Mouse (Mus musculus) CH12.LX (cell line): ENCODE results near the gene Mgat4b. TPM values are rescaled to one million over a fixed set of nuclear protein-coding genes. Genes with fewer than 3 reads are reported as not detected.

Experiments
- DNase-seq: peaks from one replicate; pipeline ENCODE4 v3.0.0-alpha.2; 2013; ENCODE audit errors: extremely low read depth
- H3K27ac ChIP-seq: 2 replicates; pipeline ENCODE4 v1.5.1; 2012; ENCODE audit warnings: low read depth, mild to moderate bottlenecking, control low read depth, moderate library complexity; ENCODE audit not compliant: insufficient read depth
- H3K27me3 ChIP-seq: replicated peaks from 2 replicates; pipeline ENCODE3; 2012; ENCODE audit warnings: inconsistent platforms
- H3K36me3 ChIP-seq, 2 experiments: replicated peaks in 1 of 2; 2 replicates each; pipeline versions ENCODE3 to v1.6.1; 2012; ENCODE audit warnings: inconsistent platforms in 1 of 2, low read length in 1 of 2, mild to moderate bottlenecking in 1 of 2, mixed read lengths in 1 of 2, moderate library complexity in 1 of 2; ENCODE audit not compliant: control insufficient read depth in 1 of 2, insufficient read depth in 1 of 2
- H3K4me1 ChIP-seq, 2 experiments: 2 replicates each; pipeline ENCODE4 v1.6.1; 2012; ENCODE audit warnings: inconsistent platforms in 1 of 2, moderate library complexity in 1 of 2; ENCODE audit not compliant: insufficient read depth in 2 of 2, control insufficient read depth in 1 of 2
- H3K4me2 ChIP-seq: 2 replicates; pipeline ENCODE4 v1.6.1; 2012; ENCODE audit warnings: low read depth, mild to moderate bottlenecking, control low read depth; ENCODE audit not compliant: poor library complexity, insufficient read depth, severe bottlenecking
- H3K4me3 ChIP-seq, 3 experiments: fragments of 150-350 bp in 1 of 3; sonication (generic) in 1 of 3; replicated peaks in 1 of 3; 2 replicates each; pipeline versions ENCODE3 to v1.5.1; 2011 to 2012; ENCODE audit warnings: low read depth in 2 of 3, low read length in 2 of 3, mild to moderate bottlenecking in 2 of 3, moderate library complexity in 2 of 3, control low read depth in 1 of 3, improper control_type of control experiment in 1 of 3, inconsistent platforms in 1 of 3, mixed read lengths in 1 of 3; ENCODE audit not compliant: poor library complexity in 1 of 3
- H3K79me2 ChIP-seq: replicated peaks from 2 replicates; pipeline ENCODE4 v1.6.1; 2012; ENCODE audit warnings: mild to moderate bottlenecking, moderate library complexity; ENCODE audit not compliant: control insufficient read depth, poor library complexity, insufficient read depth, severe bottlenecking; ENCODE audit errors: extremely low read depth
- H3K9ac ChIP-seq: 2 replicates; pipeline ENCODE4 v1.6.1; 2012; ENCODE audit warnings: low read depth, mild to moderate bottlenecking, control low read depth, moderate library complexity; ENCODE audit not compliant: insufficient read depth
- H3K9me3 ChIP-seq: replicated peaks from 2 replicates; pipeline ENCODE3; 2012; ENCODE audit warnings: low read length, inconsistent platforms, mixed read lengths
- BHLHE40 ChIP-seq: IDR thresholded peaks from 2 replicates; pipeline ENCODE4 v1.6.1; 2011; ENCODE audit warnings: mild to moderate bottlenecking, low read depth, low read length, improper control_type of control experiment
- CHD1 ChIP-seq: IDR thresholded peaks from 2 replicates; pipeline ENCODE4 v1.6.1; 2012; ENCODE audit warnings: low read depth, low read length, improper control_type of control experiment, inconsistent platforms
- CHD2 ChIP-seq: IDR thresholded peaks from 2 replicates; pipeline ENCODE4 v1.6.1; 2011; ENCODE audit warnings: low read length, improper control_type of control experiment
- E2F4 ChIP-seq: IDR thresholded peaks from 2 replicates; pipeline ENCODE4 v1.6.1; 2011; ENCODE audit warnings: low read depth, low read length, improper control_type of control experiment; ENCODE audit not compliant: insufficient replicate concordance
- ETS1 ChIP-seq: conservative IDR thresholded peaks from 2 replicates; pipeline ENCODE4 v1.6.1; 2012; ENCODE audit warnings: low read depth, mild to moderate bottlenecking, inconsistent platforms, low read length, improper control_type of control experiment, moderate library complexity
- GABPA ChIP-seq: IDR thresholded peaks from 2 replicates; pipeline ENCODE4 v1.6.1; 2012; ENCODE audit warnings: low read depth, low read length, improper control_type of control experiment, inconsistent platforms; ENCODE audit not compliant: insufficient replicate concordance
- HCFC1 ChIP-seq: IDR thresholded peaks from 2 replicates; pipeline ENCODE4 v1.6.1; 2012; ENCODE audit warnings: low read depth, mild to moderate bottlenecking, inconsistent platforms, low read length, improper control_type of control experiment
- JUN ChIP-seq: IDR thresholded peaks from 2 replicates; pipeline ENCODE4 v1.6.1; 2011; ENCODE audit warnings: low read depth, mild to moderate bottlenecking, low read length, improper control_type of control experiment, moderate library complexity; ENCODE audit not compliant: insufficient read depth
- KAT2A ChIP-seq: IDR thresholded peaks from 2 replicates; pipeline ENCODE4 v1.6.1; 2012; ENCODE audit warnings: low read length, improper control_type of control experiment, inconsistent platforms; ENCODE audit not compliant: insufficient replicate concordance
- MAFK ChIP-seq: IDR thresholded peaks from 2 replicates; pipeline ENCODE4 v1.6.1; 2011; ENCODE audit warnings: low read length, improper control_type of control experiment; ENCODE audit not compliant: insufficient replicate concordance
- MAZ ChIP-seq: IDR thresholded peaks from 2 replicates; pipeline ENCODE4 v1.6.1; 2012; ENCODE audit warnings: low read depth, mild to moderate bottlenecking, inconsistent platforms, low read length, improper control_type of control experiment, moderate library complexity
- MEF2A ChIP-seq: IDR thresholded peaks from 2 replicates; pipeline ENCODE4 v1.6.1; 2014; ENCODE audit warnings: low read depth, mild to moderate bottlenecking, inconsistent platforms, low read length, improper control_type of control experiment, borderline replicate concordance
- MYC ChIP-seq: IDR thresholded peaks from 2 replicates; pipeline ENCODE4 v1.6.1; 2011; ENCODE audit warnings: low read depth, mild to moderate bottlenecking, improper control_type of control experiment, low read length
- NRF1 ChIP-seq: IDR thresholded peaks from 2 replicates; pipeline ENCODE4 v1.6.1; 2014; ENCODE audit warnings: low read depth, mild to moderate bottlenecking, inconsistent platforms, low read length, improper control_type of control experiment, moderate library complexity
- POLR2A ChIP-seq: IDR thresholded peaks from 2 replicates; pipeline ENCODE4 v1.6.1; 2011; ENCODE audit warnings: low read depth, mild to moderate bottlenecking, improper control_type of control experiment, low read length
- POLR2AphosphoS2 ChIP-seq: IDR thresholded peaks from 2 replicates; pipeline ENCODE4 v1.6.1; 2011; ENCODE audit warnings: low read depth, low read length, improper control_type of control experiment
- RAD21 ChIP-seq: IDR thresholded peaks from 2 replicates; pipeline ENCODE4 v1.6.1; 2011; ENCODE audit warnings: low read depth, mild to moderate bottlenecking, low read length, improper control_type of control experiment, moderate library complexity
- RCOR1 ChIP-seq: conservative IDR thresholded peaks from 2 replicates; pipeline ENCODE4 v1.6.1; 2012; ENCODE audit warnings: low read depth, mild to moderate bottlenecking, inconsistent platforms, low read length, improper control_type of control experiment
- SMC3 ChIP-seq: IDR thresholded peaks from 2 replicates; pipeline ENCODE4 v1.6.1; 2011; ENCODE audit warnings: low read depth, low read length, improper control_type of control experiment
- UBTF ChIP-seq: IDR thresholded peaks from 2 replicates; pipeline ENCODE4 v1.6.1; 2012; ENCODE audit warnings: low read depth, mild to moderate bottlenecking, inconsistent platforms, low read length, improper control_type of control experiment, moderate library complexity
- USF2 ChIP-seq: conservative IDR thresholded peaks from 2 replicates; pipeline ENCODE4 v1.6.1; 2011; ENCODE audit warnings: low read depth, low read length, improper control_type of control experiment
- ZKSCAN1 ChIP-seq: IDR thresholded peaks from 2 replicates; pipeline ENCODE4 v1.6.1; 2012; ENCODE audit warnings: low read depth, inconsistent platforms, low read length, improper control_type of control experiment, borderline replicate concordance
- dilution Hi-C: fragments of 300-500 bp; cut with MboI; formaldehyde crosslinking; loops from 2 replicates; pipeline ENCODE4 v1.14.3; 2020; ENCODE audit warnings: low sequenced_read_pairs; ENCODE audit not compliant: extremely low pct_unique_long_range_greater_than_20kb, extremely low pct_ligation_motif_present
- in situ Hi-C: fragments of 300-500 bp; cut with MboI; formaldehyde crosslinking; loops from 3 replicates; pipeline ENCODE4 v1.14.3; 2019; ENCODE audit warnings: low sequenced_read_pairs, low pct_ligation_motif_present, low pct_unique_long_range_greater_than_20kb, mixed read lengths
- polyA plus RNA-seq: library from polyadenylated mRNA; unstranded; fragments of >175 nt; gene quantifications from 2 replicates; pipeline ENCODE4 v1.2.1, GENCODE M21; 2012; ENCODE audit warnings: low read depth; ENCODE audit not compliant: insufficient read length
- total RNA-seq, 2 experiments: library from RNA; depleted of rRNA; stranded (reverse); fragments of 300-350 nt in 1 of 2; fragments of >200 nt in 1 of 2; gene quantifications; 2 replicates each; pipeline ENCODE4 v1.2.3; 2012 to 2014

Gene Mgat4b
- total and polyA plus RNA-seq, 3 experiments: 4.6 to 27.4 (median 16.2) TPM

- Histone ChIP-seq H3K4me1 (peaks cover 14 to 17% of the 10 kb centered on the region in 2 experiments), H3K4me3 (no peak overlapping the region), H3K9me3 (no peaks in the 10 kb centered on the region), H3K27ac (no peak overlapping the region), H3K79me2 (no peaks in the 10 kb centered on the region), H3K27me3 (no peaks in the 10 kb centered on the region), H3K4me2 (no peak overlapping the region), H3K36me3 (peaks cover 15 to 31% of the 10 kb centered on the region in 2 experiments), H3K9ac (no peak overlapping the region)
- in situ Hi-C loops: no loop called here
- TF ChIP-seq CHD1: no peak
- no peak for TF ChIP-seq POLR2AphosphoS2
- no peak for TF ChIP-seq MEF2A
- TF ChIP-seq JUN: no peak
- no peak for TF ChIP-seq HCFC1
- TF ChIP-seq NRF1: no peak
- no peak for TF ChIP-seq BHLHE40
- TF ChIP-seq MAFK: no peak
- no peak for TF ChIP-seq RCOR1
- no peak for TF ChIP-seq POLR2A
- TF ChIP-seq RAD21: no peak
- TF ChIP-seq GABPA: no peak
- TF ChIP-seq KAT2A: no peak
- no peak for TF ChIP-seq MYC
- no peak for TF ChIP-seq CHD2
- TF ChIP-seq ETS1: no peak
- dilution Hi-C loops: no loop called here
- no peak for DNase-seq
Observed at GRCm38 (mm10) chr11:50252684-50253265, 42.1 kb downstream of the Mgat4b start.

- Histone ChIP-seq H3K27me3 (no peaks in the 10 kb centered on the region), H3K27ac (no peak overlapping the region), H3K79me2 (no peaks in the 10 kb centered on the region), H3K9ac (no peak overlapping the region)
- in situ Hi-C loops (no loop called here), dilution Hi-C loops (no loop called here)
- no peak for DNase-seq
- TF ChIP-seq MAZ (no peak), USF2 (no peak), UBTF (no peak), BHLHE40 (no peak), E2F4 (no peak), ETS1 (no peak), RCOR1 (no peak), CHD2 (no peak), SMC3 (no peak), ZKSCAN1 (no peak), NRF1 (no peak), MAFK (no peak)
- TF ChIP-seq, all 38 proteins: peak for 0
- H3K4me2 ChIP-seq: no peak overlapping the region
- peaks cover 14 to 17% of the 10 kb centered on the region in 2 experiments for H3K4me1 ChIP-seq
- H3K4me3 ChIP-seq: no peak overlapping the region
- H3K36me3 ChIP-seq: peaks cover 22 to 38% of the 10 kb centered on the region in 2 experiments
- no peaks in the 10 kb centered on the region for H3K9me3 ChIP-seq
Observed at GRCm38 (mm10) chr11:50253393-50253792, 42.7 kb downstream of the Mgat4b start.
